Mouse (Mus musculus) layer of hippocampus, postnatal 36 days (tissue): ENCODE data around the gene Arhgef7. TPM values are rescaled to one million over a fixed set of nuclear protein-coding genes. Genes with fewer than 3 reads are reported as not detected.
"Not testable (repeated sequence)": the region's sequence is repeated elsewhere in the genome, so short reads cannot be mapped to it uniquely, and the experiment has no call there.

Experiments used
- DNase-seq, 2 experiments: peaks; one replicate each; pipeline ENCODE4 v3.0.0; 2022
- total RNA-seq, 2 experiments: library from RNA; stranded (reverse); gene quantifications; 2 replicates each; pipeline ENCODE4 v1.2.3; 2021

Arhgef7 gene
- total RNA-seq, 2 experiments from 2014 or later: 122 to 126 TPM

GRCm38 (mm10) chr8:11841571-11841970, 114.0 kb downstream of the Arhgef7 start:
- DNase-seq: no peak

- DNase-seq: no peak
Measured at GRCm38 (mm10) chr8:11842757-11843156, 115.2 kb downstream of the Arhgef7 start.

GRCm38 (mm10) chr8:11843677-11844315, 116.3 kb downstream of the Arhgef7 start:
- peak; percentile 59 to 65 for DNase-seq

- no peak for DNase-seq
Measured at GRCm38 (mm10) chr8:11844316-11844685, 116.8 kb downstream of the Arhgef7 start.

- DNase-seq: no peak
Measured at GRCm38 (mm10) chr8:11846807-11847206, 119.3 kb downstream of the Arhgef7 start.

GRCm38 (mm10) chr8:11867832-11868231, 140.3 kb downstream of the Arhgef7 start:
- no peak for DNase-seq

GRCm38 (mm10) chr8:11874227-11874626, 146.7 kb downstream of the Arhgef7 start:
- DNase-seq: not testable (repeated sequence)

GRCm38 (mm10) chr8:11884646-11885045, 157.1 kb downstream of the Arhgef7 start:
- DNase-seq: no peak

Other genes with a start within 250 kb of the Arhgef7 start
- under 1 TPM; 0.28 to 0.57 TPM for gene Rab20, start 249.0 kb upstream of the Arhgef7 start, total RNA-seq
- gene Naxd, start 230.2 kb upstream of the Arhgef7 start, total RNA-seq: 10 to 100 TPM; 59.3 to 60.0 TPM
- gene Cars2, start 176.9 kb upstream of the Arhgef7 start, total RNA-seq: 10 to 100 TPM; 22.3 to 24.8 TPM
- gene Ing1, start 172.2 kb upstream of the Arhgef7 start, total RNA-seq: 10 to 100 TPM; 35.3 to 42.6 TPM
- 10 to 100 TPM; 64.3 to 77.6 TPM for gene Ankrd10, start 92.0 kb upstream of the Arhgef7 start, total RNA-seq
- not detected for gene 1700016D06Rik, start 26.7 kb upstream of the Arhgef7 start, total RNA-seq
- gene Tex29, start 112.8 kb downstream of the Arhgef7 start, total RNA-seq: 1 to 10 TPM in 1 of 2 experiments, under 1 TPM in 1; 0.48 to 1.6 TPM